Mouse (Mus musculus) right cerebral cortex, adult 2 months (tissue): ENCODE data around the gene Col9a1.

Experiments used
- DNase-seq, 2 experiments: peaks; one replicate each; pipeline ENCODE4 v3.0.0; 2021 to 2022; ENCODE audit warnings: low spot score in 2 of 2

Gene Col9a1

GRCm38 (mm10) chr1:24294979-24295942 is 117.9 kb downstream of the Col9a1 start:
- no peak for DNase-seq

GRCm38 (mm10) chr1:24300700-24301099 is 123.3 kb downstream of the Col9a1 start:
- no peak for DNase-seq
